Mouse (Mus musculus) kidney, adult 2 months (tissue): ENCODE results near the gene Tc2n.

Experiments
- CTCF ChIP-seq: fragments of 200-500 bp; conservative IDR thresholded peaks from 2 replicates; pipeline ENCODE4 v1.5.1; 2011; ENCODE audit warnings: low read depth, mild to moderate bottlenecking, control low read depth, low read length, moderate library complexity, mixed read lengths; ENCODE audit not compliant: insufficient read depth, insufficient read length
- POLR2A ChIP-seq: fragments of 200-500 bp; IDR thresholded peaks from one replicate; pipeline ENCODE4 v1.6.1; 2011; ENCODE audit warnings: low read depth, low read length, control low read depth

GRCm38 (mm10) chr12:101680538-101680937 is 37.8 kb downstream of the Tc2n start:
- no peak for TF ChIP-seq CTCF
- no peak for TF ChIP-seq POLR2A
